Mouse (Mus musculus) liver, postnatal 0 days (tissue): Measurements from ENCODE around the gene Olfr1234. TPM values are rescaled to one million over a fixed set of nuclear protein-coding genes. Genes with fewer than 3 reads are reported as not detected.

Experiments
- ATAC-seq: fragments of 200-750 bp; cut with Nextera tagmentation; 2 replicates; pipeline ENCODE4 v1.8.0; 2017; ENCODE audit warnings: mild to moderate bottlenecking, moderate library complexity
- DNase-seq: peaks from one replicate; pipeline ENCODE4 v3.0.0-alpha.2; 2016
- H3K27ac ChIP-seq: fragments of 300-500 bp; sonication (generic); 2 replicates; pipeline ENCODE4 v1.5.1; 2014; ENCODE audit warnings: antibody characterized with exemption, moderate library complexity, mild to moderate bottlenecking, low read depth
- H3K27me3 ChIP-seq: fragments of 300-500 bp; sonication (generic); 2 replicates; pipeline ENCODE4 v1.6.1; 2014; ENCODE audit warnings: low read length, control low read depth, mixed read lengths; ENCODE audit not compliant: insufficient read depth
- H3K36me3 ChIP-seq: fragments of 300-500 bp; sonication (generic); replicated peaks from 2 replicates; pipeline ENCODE4 v1.6.1; 2014; ENCODE audit warnings: mild to moderate bottlenecking, control low read depth, low read length, moderate library complexity, mixed read lengths; ENCODE audit not compliant: insufficient read depth
- H3K4me1 ChIP-seq: fragments of 300-500 bp; sonication (generic); 2 replicates; pipeline ENCODE4 v1.6.1; 2014; ENCODE audit warnings: antibody characterized with exemption, mild to moderate bottlenecking, control low read depth; ENCODE audit not compliant: insufficient read depth
- H3K4me2 ChIP-seq: fragments of 300-500 bp; sonication (generic); 2 replicates; pipeline ENCODE4 v1.6.1; 2014; ENCODE audit warnings: low read depth, mild to moderate bottlenecking, low read length, moderate library complexity, mixed read lengths
- H3K4me3 ChIP-seq: fragments of 300-500 bp; sonication (generic); 2 replicates; pipeline ENCODE4 v1.5.1; 2014; ENCODE audit warnings: low read depth, low read length
- H3K9ac ChIP-seq: fragments of 300-500 bp; sonication (generic); replicated peaks from 2 replicates; pipeline ENCODE4 v1.6.1; 2014; ENCODE audit warnings: mild to moderate bottlenecking, moderate library complexity
- H3K9me3 ChIP-seq: fragments of 300-500 bp; sonication (generic); 2 replicates; pipeline ENCODE4 v1.6.1; 2016; ENCODE audit warnings: mild to moderate bottlenecking, control low read depth, low read length, mixed read lengths
- CTCF ChIP-seq: sonication (generic); IDR thresholded peaks from 2 replicates; pipeline ENCODE4 v1.5.1; 2016; ENCODE audit warnings: antibody characterized with exemption, low read depth
- EP300 ChIP-seq: IDR thresholded peaks from 2 replicates; pipeline ENCODE4 v1.6.1; 2016; ENCODE audit warnings: antibody characterized with exemption, low read depth, mild to moderate bottlenecking
- WGBS: fragments of 180-500 bp; shearing (Covaris S2); extraction: QIAGEN DNeasy Blood & Tissue Kit; methylation state at CpG from one replicate; pipeline ENCODE4 v1.1.7; 2014; ENCODE audit not compliant: insufficient replicate concordance; 5-methylcytosine and 5-hydroxymethylcytosine counted together
- polyA plus RNA-seq: library from polyadenylated mRNA; unstranded; fragments of >200 nt; fragmentation: Nextera tagmentation; extraction: Ambion mirVana; gene quantifications from 2 replicates; pipeline ENCODE4 v1.2.1, GENCODE M21; 2015

Gene Olfr1234
- not detected in 2 replicates for polyA plus RNA-seq

DNA sequence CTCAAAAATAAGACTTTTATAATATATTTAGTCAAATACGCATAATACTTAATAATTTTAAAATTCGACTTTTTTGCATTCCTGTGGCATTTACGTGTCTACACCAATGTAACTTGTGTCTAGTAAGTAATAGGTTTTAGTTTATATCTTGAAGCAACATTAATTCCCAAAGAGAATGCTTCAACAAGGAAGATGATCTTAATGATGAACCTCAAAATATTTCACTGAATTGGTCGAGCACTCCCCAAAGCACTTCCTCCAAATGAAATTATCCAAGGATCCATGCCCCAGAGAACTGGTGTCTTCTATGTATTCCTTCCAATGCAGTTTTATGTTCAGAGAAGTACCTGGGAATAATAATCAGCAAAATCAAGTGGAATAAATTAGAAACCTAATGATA, at the start of gene Olfr1234:
Gene Olfr1234 (minus strand): TSS at position 101 of the 400 bp plus-strand sequence.
- H3K27me3 ChIP-seq = no peaks in the 10 kb centered on the region
- H3K27ac ChIP-seq = no peak within 1 kb of the TSS
- no peak within 1 kb of the TSS for H3K4me3 ChIP-seq
- H3K9me3 ChIP-seq = no peaks in the 10 kb centered on the region
- H3K4me1 ChIP-seq = no peaks in the 10 kb centered on the region
- no peaks in the 10 kb centered on the region for H3K36me3 ChIP-seq
- DNase-seq (no peak), ATAC-seq (no peak)
- TF ChIP-seq CTCF (no peak), EP300 (no peak)
- H3K9ac ChIP-seq = no peak within 1 kb of the TSS
- H3K4me2 ChIP-seq = no peak within 1 kb of the TSS
- 82% methylated on average over 4 of the region's 4 CpGs for WGBS

DNA sequence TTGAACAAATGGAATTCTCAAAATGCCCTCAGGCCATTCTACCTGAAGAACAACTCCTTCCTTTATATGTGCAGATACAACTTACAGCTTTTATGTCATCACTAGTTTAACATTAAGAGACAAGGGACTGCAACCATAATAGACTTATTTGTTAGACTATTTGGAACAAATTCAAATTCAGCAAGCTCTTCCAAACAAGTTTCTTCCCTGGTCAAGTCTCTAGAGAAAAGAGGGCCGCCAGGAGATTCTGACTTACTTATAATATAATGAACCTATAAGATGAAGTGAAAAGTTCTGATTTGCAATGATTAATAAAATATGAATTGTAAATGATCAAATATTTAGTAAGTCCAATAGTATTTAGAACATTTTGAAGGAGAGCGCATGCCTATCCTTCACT, 44.9 kb upstream of the Olfr1234 start, which contains the start of gene Olfr1238:
Gene Olfr1238 (minus strand): TSS at position 101 of the 400 bp plus-strand sequence.
- no peaks in the 10 kb centered on the region for H3K9me3 ChIP-seq
- H3K4me2 ChIP-seq = no peak within 1 kb of the TSS
- TF ChIP-seq EP300 (no peak), CTCF (no peak)
- 82% methylated on average over 2 of the region's 2 CpGs for WGBS
- no peak within 1 kb of the TSS for H3K9ac ChIP-seq
- no peaks in the 10 kb centered on the region for H3K27me3 ChIP-seq
- H3K27ac ChIP-seq = no peak within 1 kb of the TSS
- no peak for DNase-seq
- no peak for ATAC-seq
- no peaks in the 10 kb centered on the region for H3K36me3 ChIP-seq
- H3K4me3 ChIP-seq = no peak within 1 kb of the TSS
- no peaks in the 10 kb centered on the region for H3K4me1 ChIP-seq

DNA sequence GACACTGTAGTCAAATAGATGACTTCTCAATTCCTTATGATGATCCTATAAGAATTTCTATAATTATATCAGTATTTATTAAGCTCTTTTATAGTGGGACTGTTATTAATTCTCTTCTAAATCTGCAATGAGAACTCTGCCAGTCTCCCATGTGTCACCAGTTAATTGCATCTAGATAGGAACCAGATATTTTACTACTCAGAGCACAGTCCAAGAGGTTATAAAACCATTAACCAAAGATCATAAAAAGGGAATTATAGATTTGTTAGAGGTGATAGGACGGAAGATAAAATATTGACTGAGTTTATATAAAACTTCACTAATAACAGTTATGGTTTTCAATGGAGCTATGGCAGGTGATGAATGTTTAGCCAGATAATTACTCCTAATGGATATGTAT, 36.2 kb upstream of the Olfr1234 start:
- H3K27ac ChIP-seq = no peak overlapping the region
- no peaks in the 10 kb centered on the region for H3K9me3 ChIP-seq
- H3K27me3 ChIP-seq = no peaks in the 10 kb centered on the region
- no peaks in the 10 kb centered on the region for H3K4me1 ChIP-seq
- ATAC-seq (no peak), DNase-seq (no peak)
- H3K9ac ChIP-seq = no peak overlapping the region
- H3K36me3 ChIP-seq = no peaks in the 10 kb centered on the region
- WGBS = 64% methylated on average over 1 of the region's 1 CpGs
- no peak overlapping the region for H3K4me2 ChIP-seq
- TF ChIP-seq CTCF (no peak), EP300 (no peak)
- H3K4me3 ChIP-seq = no peak overlapping the region

DNA sequence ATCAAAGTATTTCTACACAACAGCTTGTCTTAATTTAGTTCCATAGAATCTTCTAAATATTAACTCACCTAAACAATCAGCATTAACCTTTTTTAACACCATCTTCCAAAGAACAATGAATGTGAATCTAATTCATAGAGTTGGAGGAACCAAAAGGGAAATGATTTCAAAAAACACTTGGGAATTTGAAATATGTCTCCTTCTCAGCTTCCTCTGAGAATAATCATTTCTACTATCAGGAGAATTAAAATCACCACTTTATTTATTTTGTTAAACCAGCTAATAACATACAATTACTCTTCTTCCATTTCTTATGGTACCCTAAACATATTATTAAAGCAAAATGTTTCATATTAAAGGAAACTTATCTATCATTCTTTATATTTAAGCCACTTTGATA, 22.4 kb downstream of the Olfr1234 start, which contains the start of gene Olfr1233:
Gene Olfr1233 (minus strand): TSS at position 101 of the 400 bp plus-strand sequence.
- H3K4me3 ChIP-seq = no peak within 1 kb of the TSS
- H3K9ac ChIP-seq = no peak within 1 kb of the TSS
- ATAC-seq (no peak), DNase-seq (no peak)
- no peak within 1 kb of the TSS for H3K27ac ChIP-seq
- no peak within 1 kb of the TSS for H3K4me2 ChIP-seq
- no peaks in the 10 kb centered on the region for H3K4me1 ChIP-seq
- H3K36me3 ChIP-seq = no peaks in the 10 kb centered on the region
- H3K27me3 ChIP-seq = no peaks in the 10 kb centered on the region
- TF ChIP-seq EP300 (no peak), CTCF (no peak)
- no peaks in the 10 kb centered on the region for H3K9me3 ChIP-seq

DNA sequence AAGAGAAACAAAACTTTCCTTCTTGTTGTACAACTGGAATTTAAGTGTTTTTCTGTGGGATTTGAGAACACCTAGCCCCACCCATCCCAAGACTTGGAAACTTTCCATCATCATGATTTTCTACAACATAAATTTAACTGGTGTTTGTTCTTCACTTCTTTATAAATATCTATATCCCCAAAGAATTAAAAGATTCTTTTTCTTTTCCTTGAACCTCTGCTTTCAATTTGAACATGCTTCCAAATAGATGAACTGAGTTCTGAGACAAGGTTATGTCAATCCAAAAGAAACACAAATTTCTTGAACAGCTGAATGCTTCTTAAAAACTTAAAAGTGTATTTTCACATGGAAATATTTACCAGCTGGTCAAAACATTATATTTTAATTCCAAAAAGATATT, 35.1 kb downstream of the Olfr1234 start, which contains the start of gene Olfr1232:
Gene Olfr1232 (minus strand): TSS at position 101 of the 400 bp plus-strand sequence.
- TF ChIP-seq EP300 = no peak
- TF ChIP-seq CTCF = no peak
- H3K4me2 ChIP-seq = no peak within 1 kb of the TSS

More for the DNA sequence above, 35.1 kb downstream of the Olfr1234 start, which contains the start of gene Olfr1232:
- Histone ChIP-seq H3K27ac (no peak within 1 kb of the TSS), H3K9me3 (no peaks in the 10 kb centered on the region), H3K4me1 (no peaks in the 10 kb centered on the region), H3K36me3 (no peaks in the 10 kb centered on the region), H3K4me3 (no peak within 1 kb of the TSS), H3K27me3 (no peaks in the 10 kb centered on the region), H3K9ac (no peak within 1 kb of the TSS)
- no peak for ATAC-seq
- no peak for DNase-seq

Other genes starting within 250 kb of the Olfr1234 start
- gene Olfr1221, start 247.6 kb downstream of the Olfr1234 start, polyA plus RNA-seq = not detected in 2 replicates
- gene Olfr1222, start 231.8 kb downstream of the Olfr1234 start, polyA plus RNA-seq = not detected in 2 replicates
- gene Olfr1223, start 213.3 kb downstream of the Olfr1234 start, polyA plus RNA-seq = not detected in 2 replicates
- not detected in 2 replicates for gene Olfr1224-ps1, start 200.8 kb downstream of the Olfr1234 start, polyA plus RNA-seq
- not detected in 2 replicates for gene Olfr1225, start 190.2 kb downstream of the Olfr1234 start, polyA plus RNA-seq
- gene Olfr1226, start 164.8 kb downstream of the Olfr1234 start, polyA plus RNA-seq = not detected in 2 replicates
- not detected in 2 replicates for gene Olfr1228, start 110.8 kb downstream of the Olfr1234 start, polyA plus RNA-seq
- gene Olfr1229, start 76.9 kb downstream of the Olfr1234 start, polyA plus RNA-seq = not detected in 2 replicates
- gene Olfr1230, start 67.6 kb downstream of the Olfr1234 start, polyA plus RNA-seq = not detected in 2 replicates
- gene Olfr1231, start 57.8 kb downstream of the Olfr1234 start, polyA plus RNA-seq = not detected in 2 replicates
- gene Olfr1232, start 35.2 kb downstream of the Olfr1234 start, polyA plus RNA-seq = not detected in 2 replicates
- gene Olfr1233, start 22.5 kb downstream of the Olfr1234 start, polyA plus RNA-seq = not detected in 2 replicates
- gene Olfr1238, start 44.8 kb upstream of the Olfr1234 start, polyA plus RNA-seq = not detected in 2 replicates
- gene Olfr1239, start 55.5 kb upstream of the Olfr1234 start, polyA plus RNA-seq = not detected in 2 replicates
- gene Olfr1240, start 78.1 kb upstream of the Olfr1234 start, polyA plus RNA-seq = not detected in 2 replicates
- gene Olfr1241, start 122.3 kb upstream of the Olfr1234 start, polyA plus RNA-seq = not detected in 2 replicates
- gene Olfr1242, start 133.5 kb upstream of the Olfr1234 start, polyA plus RNA-seq = not detected in 2 replicates
- gene Olfr1243, start 166.6 kb upstream of the Olfr1234 start, polyA plus RNA-seq = not detected in 2 replicates
- not detected in 2 replicates for gene Olfr1245, start 213.6 kb upstream of the Olfr1234 start, polyA plus RNA-seq
- not detected in 2 replicates for gene Olfr1246, start 228.3 kb upstream of the Olfr1234 start, polyA plus RNA-seq
- not detected in 2 replicates for gene Olfr1247, start 249.3 kb upstream of the Olfr1234 start, polyA plus RNA-seq